Mouse (Mus musculus): ENCODE measurements at regions not wholly inside any gene's neighbourhood (a gene's known extent, or its start where the extent isn't known, plus 50 kb on each side); places are given as distances from the start of the nearest gene placed in this dataset.

GRCm38 (mm10) chr6:109009364-109009763 lies 180.9 kb downstream of the Edem1 start:
- TF ChIP-seq POLR2A (IDR thresholded peaks at IDR 0.05; ENCODE audit: extremely low read depth, insufficient read depth, low read length) (no peak), CTCF (IDR thresholded peaks at IDR 0.05; ENCODE audit: extremely low read depth, insufficient read depth, low read length) (no peak)

Measured in cortical plate, adult 2 months (tissue).